Mouse (Mus musculus): ENCODE results near the gene Ghrh. TPM values are rescaled to one million over a fixed set of nuclear protein-coding genes. Genes with fewer than 3 reads are reported as not detected.

Ghrh gene
- total RNA-seq, 2 experiments from 2014 or later: not detected

DNA sequence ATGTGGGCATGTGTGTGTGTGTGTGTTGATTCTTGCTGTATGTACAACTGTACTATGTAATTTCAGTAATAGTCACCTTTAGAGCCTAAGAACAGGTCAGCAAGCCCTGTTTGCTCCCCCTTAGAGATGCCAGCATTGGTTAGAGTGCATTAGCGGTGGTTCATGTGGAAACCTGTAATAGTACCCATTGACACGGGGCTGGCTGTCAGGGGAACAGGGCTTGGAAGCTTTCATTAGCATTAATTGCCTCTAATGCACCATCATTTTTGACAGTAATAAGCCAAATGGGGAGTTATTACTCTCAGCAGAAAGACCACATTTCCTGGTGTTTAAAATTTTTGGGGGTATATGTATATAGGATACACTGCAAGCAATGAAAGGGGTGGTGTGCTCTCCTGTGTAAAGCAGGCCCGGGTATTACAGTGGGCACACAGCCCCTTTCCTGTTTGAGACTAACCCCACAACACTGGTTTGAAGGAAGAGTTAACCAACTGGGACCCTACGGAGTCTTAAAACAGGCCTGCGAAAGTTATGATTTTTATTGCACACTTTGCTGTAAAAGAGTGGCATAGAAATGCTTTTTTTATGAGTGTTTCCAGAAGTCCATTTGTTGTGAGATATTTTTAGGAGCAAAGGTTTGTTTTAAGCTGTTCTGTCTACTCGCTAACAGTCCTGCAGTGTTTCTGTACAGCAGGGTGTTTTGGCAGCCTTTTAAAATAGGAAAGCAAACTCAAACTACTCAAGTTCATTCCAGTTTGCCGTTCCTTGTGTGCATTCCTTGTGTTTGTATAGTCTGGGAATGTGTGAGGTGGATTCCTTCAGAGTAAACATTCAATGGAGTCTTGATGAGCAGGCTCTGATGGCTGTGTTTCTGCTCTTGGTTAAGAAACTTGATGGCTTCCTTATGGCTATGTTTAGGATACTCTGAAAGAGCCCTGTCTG lies 40.9 kb downstream of the Ghrh start:
- no peak for DNase-seq

- DNase-seq: no peak
These were observed 44.2 kb downstream of the Ghrh start for GRCm38 (mm10) chr2:157303096-157303495.

DNA sequence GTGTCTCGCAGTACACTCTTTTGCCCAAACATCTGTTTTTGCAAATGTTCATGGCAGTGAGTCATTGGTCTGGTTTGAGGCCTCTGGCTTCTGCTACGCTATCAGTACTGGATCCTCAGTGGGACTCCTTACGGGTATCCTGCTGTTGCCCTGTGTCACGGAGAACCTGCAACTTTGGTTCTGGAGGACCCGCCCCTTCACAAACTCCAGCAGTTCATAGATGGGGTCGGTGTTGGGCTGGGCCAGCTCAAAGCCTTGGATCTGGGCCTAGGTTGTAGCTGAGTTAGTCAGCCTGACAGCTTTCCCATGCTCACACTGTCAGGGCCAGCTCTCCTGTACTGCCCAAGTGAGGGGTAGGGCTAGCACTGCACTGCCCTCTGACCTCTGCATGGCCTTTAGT lies 47.3 kb downstream of the Ghrh start:
- DNase-seq: no peak

DNA sequence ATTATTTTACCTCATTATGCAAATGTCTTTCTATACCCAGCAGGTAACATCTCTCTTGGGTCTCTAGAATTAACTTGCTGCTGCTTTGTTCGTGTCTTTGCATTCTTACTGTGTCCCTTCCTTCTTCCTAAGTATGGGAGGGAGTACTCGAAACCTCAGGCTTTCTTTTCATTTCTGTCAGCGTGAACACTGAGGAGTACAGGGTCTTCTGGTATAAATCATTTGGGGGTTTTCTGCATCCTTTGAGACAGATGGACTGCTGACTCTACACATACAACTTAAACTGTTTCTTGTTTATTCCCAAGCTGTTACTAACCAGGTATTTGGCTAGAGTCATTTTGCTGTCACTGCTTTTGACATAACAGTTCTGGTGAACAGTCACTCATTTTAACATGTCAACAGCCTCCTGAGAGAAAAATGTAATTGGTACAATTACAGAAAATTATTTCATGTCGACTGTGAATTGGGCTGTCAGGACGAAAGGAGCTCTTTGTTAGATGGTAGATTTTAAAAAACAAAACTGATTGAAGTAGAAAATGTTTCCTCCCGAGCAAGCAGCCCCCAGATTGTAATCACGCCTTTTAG lies 51.1 kb downstream of the Ghrh start:
- no peak for DNase-seq

GRCm38 (mm10) chr2:157292093-157292492 lies 55.2 kb downstream of the Ghrh start:
- peak; percentile 83 for DNase-seq

- DNase-seq: no peak
These were observed 58.3 kb downstream of the Ghrh start for GRCm38 (mm10) chr2:157288996-157289395.

GRCm38 (mm10) chr2:157287542-157287941 lies 59.8 kb downstream of the Ghrh start:
- peak; percentile 47 for DNase-seq

DNA sequence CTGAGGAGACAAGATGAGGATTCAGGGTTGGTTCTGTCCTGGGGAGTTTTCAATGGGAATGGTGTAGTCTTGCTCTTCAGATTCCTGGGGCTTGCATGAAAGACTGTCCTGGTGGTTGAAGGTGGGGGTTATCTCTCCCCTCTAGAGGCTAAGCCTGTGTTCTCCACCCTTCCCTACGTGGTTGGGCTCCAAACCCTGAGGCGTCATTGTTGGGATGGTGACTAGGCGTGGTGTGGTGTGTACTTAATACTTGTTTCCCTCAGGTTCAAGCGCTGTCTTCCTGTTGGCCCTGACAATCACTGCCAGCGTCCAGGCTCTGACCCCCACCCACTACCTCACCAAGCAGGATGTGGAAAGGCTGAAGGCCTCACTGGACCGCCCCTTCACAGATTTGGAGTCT lies 64.0 kb downstream of the Ghrh start:
- DNase-seq: no peak

Other genes starting within 250 kb of the Ghrh start
- 10 to 100 TPM; 21.8 to 22.9 TPM for gene Samhd1, start 212.2 kb downstream of the Ghrh start, total RNA-seq (2021)
- gene Rbl1, start 143.0 kb downstream of the Ghrh start, total RNA-seq (2021): 10 to 100 TPM; 21.7 to 22.1 TPM
- gene Rpn2, start 68.5 kb downstream of the Ghrh start, total RNA-seq (2021): 100 to 1,000 TPM; 130 to 137 TPM
- under 1 TPM; 0.07 to 0.11 TPM for gene Mroh8, start 68.0 kb downstream of the Ghrh start, total RNA-seq (2021)
- 10 to 100 TPM; 35.8 to 35.9 TPM for gene Manbal, start 20.1 kb upstream of the Ghrh start, total RNA-seq (2021)
- gene Src, start 70.9 kb upstream of the Ghrh start, total RNA-seq (2021): 10 to 100 TPM; 11.8 to 13.7 TPM
- 10 to 100 TPM in 1 of 2 experiments, 1 to 10 TPM in 1; 8.9 to 13.2 TPM for gene Nnat, start 212.6 kb upstream of the Ghrh start, total RNA-seq (2021)
- gene Blcap, start 223.8 kb upstream of the Ghrh start, total RNA-seq (2021): 10 to 100 TPM; 71.5 to 76.9 TPM

All from heart, postnatal 4 days (tissue).